Mouse (Mus musculus): ENCODE data around the gene Mageb1. TPM values are rescaled to one million over a fixed set of nuclear protein-coding genes. Genes with fewer than 3 reads are reported as not detected.
"Not testable (repeated sequence)": the region's sequence is repeated elsewhere in the genome, so short reads cannot be mapped to it uniquely, and the experiment has no call there.

Mageb1 gene
- polyA plus RNA-seq (2015; fragmentation: Nextera tagmentation; extraction: Ambion mirVana), result not detected in 2 replicates

DNA sequence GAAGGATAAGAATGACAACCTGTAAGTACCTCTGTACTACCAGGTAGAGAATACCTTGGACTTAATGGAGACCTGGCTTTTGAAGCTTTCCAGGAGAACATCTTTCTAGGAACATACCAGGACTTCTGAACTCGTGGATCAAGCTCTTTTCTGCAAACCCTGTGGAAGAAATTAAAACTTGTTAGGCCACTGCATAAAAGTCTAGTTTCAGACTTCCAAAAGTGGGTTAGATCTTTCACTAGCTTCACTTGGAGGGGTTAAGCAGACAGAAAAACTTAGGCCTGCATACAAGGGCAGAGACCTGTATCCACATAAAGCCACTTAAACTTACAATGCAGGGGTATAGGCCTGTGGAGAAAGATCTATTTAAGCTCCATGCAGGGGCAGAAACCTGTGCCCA is at the start of gene Mageb1:
Mageb1 (minus strand) TSS at position 101 of the 400 bp plus-strand sequence.
- ATAC-seq; H3K4me1 ChIP-seq (replicated peaks); H3K9me3 ChIP-seq; H3K4me3 ChIP-seq (replicated peaks); H3K27me3 ChIP-seq (replicated peaks); H3K36me3 ChIP-seq; H3K9ac ChIP-seq; H3K4me2 ChIP-seq (replicated peaks); H3K27ac ChIP-seq: not testable (repeated sequence)
- WGBS, result 13% methylated on average over 1 of the region's 1 CpGs

Other genes with a start within 250 kb of the Mageb1 start
- not detected in 2 replicates for gene Mageb5, start 233.3 kb downstream of the Mageb1 start, polyA plus RNA-seq (2015; fragmentation: Nextera tagmentation; extraction: Ambion mirVana)